Comparison of ENCODE assay signal across 12 mouse cellular contexts in the genomic region with DNA sequence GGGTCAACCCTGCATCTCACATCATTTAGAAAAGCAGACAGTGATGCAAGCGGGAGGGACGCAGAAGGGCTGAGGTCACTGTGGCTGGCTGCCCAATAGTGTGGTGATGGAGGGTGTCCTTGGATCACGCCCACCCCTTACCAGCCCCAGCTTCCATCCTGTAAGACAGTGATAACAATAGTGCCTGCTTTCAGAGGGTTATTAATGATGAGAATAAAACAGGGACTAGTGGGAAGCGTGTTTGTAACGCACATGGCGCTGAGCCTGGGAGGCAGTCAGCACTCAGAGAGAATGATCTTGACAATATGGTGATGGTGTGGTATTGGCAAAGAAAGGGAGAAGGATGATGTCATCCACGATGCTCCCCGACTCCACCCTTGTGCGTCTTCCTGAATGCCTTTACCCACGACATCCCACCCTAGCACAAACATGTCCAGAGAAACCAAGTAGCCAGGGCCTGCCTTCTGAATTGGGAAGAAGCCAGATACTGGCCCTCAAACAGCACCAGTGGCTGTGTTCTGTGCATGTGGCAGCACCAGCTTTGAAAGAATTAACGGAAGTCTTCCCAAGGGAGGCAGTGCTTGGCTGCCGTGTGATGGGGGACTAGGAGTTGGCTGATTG. TPM values are rescaled to one million over a fixed set of nuclear protein-coding genes. Genes with fewer than 3 reads are reported as not detected.
A peak's percentile ranks its signal among the peaks of the same experiment; 100 is the strongest.
DNase-seq lines count a peak whose midpoint lies in the region; ATAC-seq and TF ChIP-seq lines count a peak whose summit lies in the region.
"Had no signal": no experiment of that assay in that cellular context is flagged by ENCODE, and none has a peak within 500 bp of the region (broad histone marks: within the 10 kb centered on the region; RNA-seq: fewer than 3 reads in every experiment).

No protein-coding gene starts in this region.

- H3K36me3 ChIP-seq in hindbrain, embryonic 15.5 days = no peaks in the 10 kb centered on the region
- no peaks in the 10 kb centered on the region for H3K36me3 ChIP-seq in hindbrain, embryonic 10.5 days
- H3K36me3 ChIP-seq in forebrain, postnatal 0 days (ENCODE audit: insufficient read depth) = no peaks in the 10 kb centered on the region
- H3K36me3 ChIP-seq: embryonic facial prominence, embryonic 15.5 days had no signal

- no peak overlapping the region for H3K4me3 ChIP-seq in hindbrain, embryonic 15.5 days
- H3K4me3 ChIP-seq in hindbrain, embryonic 10.5 days = no peak overlapping the region
- no peak overlapping the region for H3K4me3 ChIP-seq in forebrain, postnatal 0 days (ENCODE audit: low read depth, low read length)
- H3K4me3 ChIP-seq: embryonic facial prominence, embryonic 15.5 days had no signal

- H3K9me3 ChIP-seq in hindbrain, embryonic 15.5 days = no peaks in the 10 kb centered on the region
- no peaks in the 10 kb centered on the region for H3K9me3 ChIP-seq in hindbrain, embryonic 10.5 days
- H3K9me3 ChIP-seq in forebrain, postnatal 0 days (ENCODE audit: low read length) = no peaks in the 10 kb centered on the region
- H3K9me3 ChIP-seq: embryonic facial prominence, embryonic 15.5 days had no signal

- H3K27ac ChIP-seq in hindbrain, embryonic 15.5 days (replicated peaks) = peak overlapping the region; percentile 48; the same call in 1 of the 2 replicates
- no peak overlapping the region for H3K27ac ChIP-seq in hindbrain, embryonic 10.5 days
- H3K27ac ChIP-seq in forebrain, postnatal 0 days (ENCODE audit: low read depth, low read length) = no peak overlapping the region
- H3K27ac ChIP-seq: embryonic facial prominence, embryonic 15.5 days had no signal

- DNase-seq in hindbrain, embryonic 10.5 days (ENCODE audit: low spot score) = no peak
- peak; percentile 28 for DNase-seq in Muller cell, postnatal 12 days (ENCODE audit: inconsistent ontology term)
- peak; percentile 61 for DNase-seq in forebrain, postnatal 0 days
- peak; percentile 15 for DNase-seq in layer of hippocampus, adult 11-12 months (ENCODE audit: low spot score)
- no peak for DNase-seq in embryo, embryonic 10 days (ENCODE audit: low spot score)
- DNase-seq in frontal cortex, postnatal 10 days (ENCODE audit: low spot score in 2 of 2) = no peak
- DNase-seq: thymus, postnatal 25 days had no signal

- ATAC-seq in hindbrain, embryonic 15.5 days (ENCODE audit: low FRiP score, low read depth) = peak; percentile 43; the same call in 1 of the 2 replicates
- peak; percentile 52 for ATAC-seq in forebrain, postnatal 0 days
- ATAC-seq in megakaryocyte-erythroid progenitor cell, adult 5-6 weeks (replicated peaks; ENCODE audit: low FRiP score, low TSS enrichment, poor library complexity, severe bottlenecking) = no peak

- no peak for TF ChIP-seq CTCF in forebrain, postnatal 0 days (IDR thresholded peaks at IDR 0.05; ENCODE audit: low read depth)

- H3K4me1 ChIP-seq in hindbrain, embryonic 15.5 days (replicated peaks) = peaks cover 18% of the 10 kb centered on the region
- 0 out of 2 replicates have a peak, but pooled peaks cover 3% of the 10 kb centered on the region for H3K4me1 ChIP-seq in hindbrain, embryonic 10.5 days (replicated peaks)
- peaks cover 12% of the 10 kb centered on the region for H3K4me1 ChIP-seq in forebrain, postnatal 0 days (ENCODE audit: insufficient read depth)

- no peak overlapping the region for H3K9ac ChIP-seq in hindbrain, embryonic 15.5 days
- H3K9ac ChIP-seq in forebrain, postnatal 0 days = no peak overlapping the region
- H3K9ac ChIP-seq: embryonic facial prominence, embryonic 15.5 days had no signal

- no peak overlapping the region for H3K4me2 ChIP-seq in hindbrain, embryonic 15.5 days
- no peak overlapping the region for H3K4me2 ChIP-seq in forebrain, postnatal 0 days (ENCODE audit: low read depth)
- H3K4me2 ChIP-seq: embryonic facial prominence, embryonic 15.5 days had no signal

- no peaks in the 10 kb centered on the region for H3K27me3 ChIP-seq in hindbrain, embryonic 15.5 days
- no peaks in the 10 kb centered on the region for H3K27me3 ChIP-seq in hindbrain, embryonic 10.5 days (ENCODE audit: insufficient read depth, poor library complexity, severe bottlenecking)
- no peaks in the 10 kb centered on the region for H3K27me3 ChIP-seq in forebrain, postnatal 0 days (ENCODE audit: insufficient read depth, low read length)
- H3K27me3 ChIP-seq: embryonic facial prominence, embryonic 15.5 days had no signal

- WGBS in hindbrain, embryonic 15.5 days = 56% methylated on average over 12 of the region's 12 CpGs
- 87% methylated on average over 12 of the region's 12 CpGs for WGBS in hindbrain, embryonic 10.5 days
- WGBS in forebrain, postnatal 0 days = 49% methylated on average over 12 of the region's 12 CpGs

RNA-seq across cellular contexts. Expression of gene Tsku, which starts 27.9 kb away (rescaled TPM):
- 8.9 and 9.3 TPM in 2 replicates for polyA plus RNA-seq in hindbrain, embryonic 15.5 days (2015; fragmentation: Nextera tagmentation; extraction: Ambion mirVana)
- 8.1 and 10.2 TPM in 2 replicates for polyA plus RNA-seq in hindbrain, embryonic 10.5 days (2016; fragmentation: Nextera tagmentation; extraction: Ambion mirVana)
- total RNA-seq in forebrain, postnatal 0 days (2014; rRNA removed) = 20.2 and 24.8 TPM in 2 replicates
- polyA plus RNA-seq in forebrain, postnatal 0 days (2015; fragmentation: Nextera tagmentation; extraction: Ambion mirVana) = 5.4 and 6.2 TPM in 2 replicates
- total RNA-seq in megakaryocyte-erythroid progenitor cell, adult 5-6 weeks (2014; fragmentation: Nextera tagmentation) = not detected in 2 replicates
- not detected in 2 replicates for total RNA-seq in megakaryocyte-erythroid progenitor cell, adult 5-6 weeks (2017)

RNA-seq across cellular contexts. Expression of gene Gucy2d, which starts 51.2 kb away (rescaled TPM):
- polyA plus RNA-seq in hindbrain, embryonic 15.5 days (2015; fragmentation: Nextera tagmentation; extraction: Ambion mirVana) = 0.13 and 0.58 TPM in 2 replicates
- polyA plus RNA-seq in hindbrain, embryonic 10.5 days (2016; fragmentation: Nextera tagmentation; extraction: Ambion mirVana) = not detected in 2 replicates
- not detected in 2 replicates for total RNA-seq in forebrain, postnatal 0 days (2014; rRNA removed)
- not detected in 2 replicates for polyA plus RNA-seq in forebrain, postnatal 0 days (2015; fragmentation: Nextera tagmentation; extraction: Ambion mirVana)
- total RNA-seq in megakaryocyte-erythroid progenitor cell, adult 5-6 weeks (2014; fragmentation: Nextera tagmentation) = not detected in 2 replicates
- not detected in 2 replicates for total RNA-seq in megakaryocyte-erythroid progenitor cell, adult 5-6 weeks (2017)
- total RNA-seq: left cerebral cortex, adult 18-20 months; MEL had no signal
- polyA plus RNA-seq: embryonic facial prominence, embryonic 15.5 days had no signal

Comparison
In these comparisons a context has a peak if more than half of its experiments do, and no peak if none do; other contexts are left out.
1. DNase-seq: peak in Muller cell, postnatal 12 days (single experiment), forebrain, postnatal 0 days (single experiment) and layer of hippocampus, adult 11-12 months (single experiment); none in hindbrain, embryonic 10.5 days (single experiment), embryo, embryonic 10 days (single experiment) and frontal cortex, postnatal 10 days (0 of 2).